Mouse (Mus musculus): ENCODE data around the gene Hivep3.

GRCm38 (mm10) chr4:119828386-119828785 lies 94.8 kb downstream of the Hivep3 start:
- TF ChIP-seq CTCF (conservative IDR thresholded peaks at IDR 0.05 in 1 of 2, IDR thresholded peaks at IDR 0.05 in 1 of 2; ENCODE audit: low read depth in 2 of 2, low read length in 2 of 2) (no peak), MAZ (IDR thresholded peaks at IDR 0.05; ENCODE audit: low read depth, low read length) (no peak)
